Mouse (Mus musculus) erythroblast, adult 5-6 weeks (primary cell): ENCODE data around the gene Enpp6. TPM values are rescaled to one million over a fixed set of nuclear protein-coding genes. Genes with fewer than 3 reads are reported as not detected.

Experiments used
- ATAC-seq: replicated peaks from 2 replicates; pipeline ENCODE4 v1.8.0; 2016; ENCODE audit warnings: moderate number of reproducible peaks, mild to moderate bottlenecking, moderate TSS enrichment, inconsistent platforms; ENCODE audit not compliant: poor library complexity, low FRiP score, severe bottlenecking
- total RNA-seq, 2 experiments: library from RNA; stranded (forward) in 1 of 2; stranded (reverse) in 1 of 2; fragments of 150-400 nt in 1 of 2; fragments of 200-764, 138-1000 nt in 1 of 2; gene quantifications; 2 replicates each; pipeline versions ENCODE4 v1.2.3 to v1.2.4; 2015 to 2017; ENCODE audit warnings: low replicate concordance in 2 of 2

Gene Enpp6
- total RNA-seq (2015; ENCODE audit: low replicate concordance), result 1.5 TPM in 1 of 2 replicates, not detected in the other
- 3.1 TPM in 1 of 2 replicates, not detected in the other for total RNA-seq (2017; ENCODE audit: low replicate concordance)

DNA sequence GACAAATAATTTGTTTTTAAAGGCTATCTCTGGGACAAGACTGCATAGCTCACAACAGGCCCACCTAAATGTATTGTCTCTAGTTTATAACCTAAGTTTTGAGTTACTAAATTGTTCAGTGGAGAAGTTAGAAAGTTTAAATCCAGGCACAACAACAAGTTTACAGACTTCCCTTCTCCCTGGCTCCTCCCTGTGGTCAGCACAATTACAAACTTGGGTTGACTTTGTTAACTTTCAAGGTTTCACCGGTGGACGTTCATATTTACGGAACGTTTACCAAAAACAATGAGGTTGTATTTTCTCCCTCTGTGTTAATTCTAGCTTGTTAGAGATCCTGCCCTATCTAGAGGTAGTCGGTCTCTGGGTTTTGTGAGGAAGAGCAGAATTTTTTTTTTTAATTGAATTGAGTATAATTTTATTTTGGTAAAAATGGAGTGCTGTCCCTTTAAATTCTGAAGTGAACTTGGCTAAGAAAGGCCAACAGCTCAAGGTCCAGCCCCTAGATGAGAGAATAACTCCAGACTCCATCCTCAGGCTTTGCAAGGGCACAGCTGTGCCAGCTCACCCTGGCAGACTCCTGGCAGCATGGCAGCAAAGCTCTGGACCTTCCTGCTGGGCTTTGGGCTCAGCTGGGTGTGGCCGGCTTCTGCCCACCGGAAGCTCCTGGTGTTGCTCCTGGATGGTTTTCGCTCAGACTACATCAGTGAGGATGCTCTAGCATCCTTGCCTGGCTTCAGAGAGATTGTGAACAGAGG lies at the start of gene Enpp6:
TSS of gene Enpp6 (plus strand) at position 502 of the 755 bp plus-strand sequence.
- no peak for ATAC-seq

DNA sequence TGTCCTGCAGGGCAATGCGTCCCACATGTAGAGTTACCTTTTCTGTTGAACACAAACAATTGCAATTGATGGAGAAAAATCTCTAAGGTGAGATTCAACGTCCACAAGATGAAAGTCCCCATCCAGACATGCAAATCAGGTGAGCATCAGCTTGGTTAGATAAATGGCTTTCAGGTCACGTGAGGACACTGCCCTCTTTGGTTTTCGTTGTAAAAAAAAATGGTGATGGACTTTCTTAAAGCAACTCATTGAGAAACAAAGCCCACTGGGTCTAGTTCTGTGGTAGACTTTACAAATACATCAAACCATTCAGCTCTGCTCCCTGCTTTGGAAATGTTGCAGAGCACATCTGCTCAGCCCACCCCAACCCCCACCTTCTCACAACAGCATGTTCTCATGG lies 48.5 kb upstream of the Enpp6 start:
- no peak for ATAC-seq

DNA sequence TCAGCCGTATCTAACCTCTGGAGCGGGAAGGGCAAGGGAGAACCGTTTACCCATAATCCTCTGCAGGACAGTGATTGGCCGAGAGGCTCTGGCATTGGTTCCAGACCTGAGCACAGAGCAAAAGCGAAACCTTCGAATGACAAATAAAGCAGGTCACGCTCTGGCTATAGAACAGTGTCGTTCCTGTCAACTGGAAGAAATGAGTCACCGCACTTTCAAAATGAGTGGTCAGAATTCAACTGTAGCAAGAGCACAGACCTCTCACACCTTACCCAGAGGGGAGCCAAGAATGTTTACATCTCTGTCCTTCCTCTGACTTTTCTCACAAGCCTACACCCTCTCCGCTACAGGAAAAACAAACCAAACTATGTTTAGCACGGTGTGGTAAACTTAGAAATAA lies 45.4 kb upstream of the Enpp6 start:
- peak; percentile 80 for ATAC-seq

DNA sequence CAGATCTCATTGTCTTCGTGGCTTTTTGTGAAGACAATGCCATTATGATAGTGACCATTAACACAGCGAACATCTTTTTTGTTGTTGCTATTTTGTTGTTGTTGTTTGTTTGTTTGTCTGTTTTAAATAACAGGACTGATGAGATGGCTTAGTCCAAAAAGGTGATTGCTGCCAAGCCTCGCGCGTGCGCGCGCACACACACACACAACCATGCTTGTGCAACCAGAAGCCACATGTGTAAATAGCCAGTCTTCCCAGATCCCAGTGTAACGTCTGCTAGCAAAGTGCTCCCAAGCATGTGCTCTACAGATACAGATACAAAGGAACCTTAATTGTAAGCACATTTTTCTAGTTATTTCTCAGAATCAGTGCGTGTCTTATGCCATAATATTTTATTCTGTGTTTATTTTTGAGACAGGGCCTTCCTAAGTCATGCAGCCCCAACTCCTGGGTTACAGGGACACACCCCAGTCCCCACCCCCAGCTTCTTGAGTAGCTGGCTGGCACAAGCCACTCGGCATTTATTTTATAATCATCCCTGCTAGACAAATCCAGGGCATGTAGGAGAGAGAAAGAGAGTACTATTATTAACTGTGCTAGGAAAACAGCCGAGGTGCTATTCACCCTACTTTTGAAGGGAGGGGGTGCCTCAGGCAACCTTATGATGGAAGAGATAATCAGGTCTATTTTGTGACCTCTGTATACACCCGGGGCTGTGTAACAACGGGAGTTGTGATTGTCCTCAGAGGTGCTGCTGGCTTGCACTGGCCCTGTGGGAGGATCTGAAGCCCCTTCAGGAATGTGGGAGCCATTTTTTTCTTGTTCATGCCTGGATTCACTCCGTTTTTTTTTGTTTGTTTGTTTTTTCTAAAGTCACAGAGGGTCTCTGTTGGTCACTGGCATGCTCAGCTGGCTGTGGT lies 44.7 kb upstream of the Enpp6 start:
- no peak for ATAC-seq

DNA sequence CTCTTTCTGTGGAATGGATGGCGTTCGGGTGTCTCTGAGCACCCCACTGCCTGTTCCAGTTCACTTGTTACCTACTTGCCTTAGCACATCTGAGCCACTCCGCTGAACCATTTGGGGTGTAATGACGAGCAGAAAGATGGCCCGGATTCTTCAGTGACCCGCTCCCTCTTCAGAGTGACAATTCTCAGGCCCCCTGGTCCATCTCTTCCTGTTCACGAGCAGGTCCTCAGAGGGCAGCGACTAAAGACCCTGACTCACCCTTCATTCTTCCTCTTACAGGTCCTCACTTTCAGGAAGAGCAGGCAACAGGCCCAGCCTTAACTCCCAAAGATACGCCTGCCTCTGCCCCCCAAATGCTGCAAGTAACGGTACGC lies 44.0 kb upstream of the Enpp6 start:
- ATAC-seq, result no peak

DNA sequence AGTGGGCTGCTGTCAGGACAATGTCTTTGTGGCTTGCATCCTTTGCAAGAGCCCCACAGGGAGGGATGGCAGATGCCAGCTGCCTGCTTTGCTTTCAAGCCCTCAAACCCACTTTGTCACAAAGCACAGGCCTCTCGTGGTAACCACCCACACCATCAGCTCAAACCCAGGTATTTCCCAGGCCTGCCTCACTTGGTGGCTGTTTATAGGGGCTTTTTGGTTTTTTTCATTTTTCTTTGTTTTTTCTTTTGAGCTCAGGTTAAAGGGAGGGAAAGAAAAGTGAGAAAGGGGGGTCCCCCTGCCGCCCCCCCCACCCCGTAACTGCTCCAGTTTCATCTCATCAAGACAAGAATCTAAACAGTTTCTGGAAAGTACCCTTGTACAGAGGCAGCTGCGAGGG lies 43.4 kb upstream of the Enpp6 start:
- no peak for ATAC-seq

DNA sequence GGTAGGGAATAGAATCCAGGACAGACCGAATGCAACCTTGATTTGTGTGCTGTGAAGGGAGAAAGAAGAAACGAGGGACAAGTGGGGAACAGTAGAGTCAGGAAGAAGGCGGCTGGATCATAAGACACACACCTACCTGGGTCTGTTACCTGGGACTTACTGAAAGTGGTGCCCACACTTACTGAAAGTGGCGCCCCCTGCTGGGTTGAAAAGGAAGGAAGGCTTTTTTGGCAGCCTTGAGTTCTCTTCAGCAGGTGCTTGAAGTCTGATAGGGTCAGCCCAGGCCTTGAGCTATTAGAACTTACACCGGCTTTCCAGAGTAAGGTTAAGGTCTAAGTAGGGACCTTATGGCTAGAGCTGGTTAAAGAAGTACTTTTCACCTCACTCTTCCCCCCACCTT lies 40.5 kb upstream of the Enpp6 start:
- no peak for ATAC-seq

DNA sequence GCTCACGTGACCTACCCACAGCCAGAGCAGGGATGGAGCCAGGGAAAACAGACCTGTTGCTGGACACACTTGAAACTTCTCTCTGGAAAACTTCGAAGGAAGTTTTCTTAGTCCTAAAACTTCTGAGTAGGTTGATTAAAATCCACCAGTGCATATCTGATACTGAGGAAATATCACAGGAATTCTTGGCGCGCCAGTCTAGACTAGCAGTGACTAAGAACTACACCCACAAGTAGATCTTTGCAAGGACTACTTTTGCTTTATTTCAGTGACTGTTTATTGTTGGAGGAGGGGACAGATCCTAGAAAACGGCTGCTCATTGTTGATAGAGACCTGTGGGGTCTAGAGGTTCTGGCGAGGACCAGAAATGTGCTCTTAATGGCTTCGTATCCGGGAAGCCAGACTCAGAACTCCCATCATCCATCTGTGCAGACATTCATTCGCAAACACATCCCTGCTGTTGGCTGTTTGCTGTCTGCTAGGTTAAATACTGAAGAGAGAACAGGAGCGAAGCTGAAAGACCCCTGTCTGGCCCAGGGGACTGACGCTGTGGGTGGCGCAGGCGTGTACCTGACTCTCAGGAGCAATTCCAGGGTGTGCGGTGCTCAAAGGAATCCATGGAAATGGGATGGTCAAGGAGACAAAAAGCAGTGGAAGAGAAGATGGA lies 38.5 kb upstream of the Enpp6 start:
- no peak for ATAC-seq

DNA sequence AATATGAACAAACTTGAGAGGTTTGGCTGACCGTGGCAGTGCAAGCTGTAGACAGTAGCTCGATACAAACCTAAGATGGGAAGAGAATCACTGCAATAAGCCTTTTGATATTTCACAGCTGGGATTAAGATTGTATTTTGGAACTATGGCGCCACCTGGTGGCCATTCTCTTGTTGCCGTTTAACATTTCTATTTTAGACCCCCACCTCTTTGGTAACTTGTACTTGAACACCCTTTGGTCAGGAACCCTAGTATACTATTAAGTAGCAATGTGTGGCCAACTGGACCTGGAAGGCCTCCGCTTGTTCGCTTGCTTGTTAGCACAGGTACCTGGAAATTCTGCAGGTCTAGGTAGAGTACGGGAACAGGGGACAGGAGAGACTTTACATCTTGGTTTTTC lies 33.2 kb upstream of the Enpp6 start:
- ATAC-seq, result peak; percentile 72

DNA sequence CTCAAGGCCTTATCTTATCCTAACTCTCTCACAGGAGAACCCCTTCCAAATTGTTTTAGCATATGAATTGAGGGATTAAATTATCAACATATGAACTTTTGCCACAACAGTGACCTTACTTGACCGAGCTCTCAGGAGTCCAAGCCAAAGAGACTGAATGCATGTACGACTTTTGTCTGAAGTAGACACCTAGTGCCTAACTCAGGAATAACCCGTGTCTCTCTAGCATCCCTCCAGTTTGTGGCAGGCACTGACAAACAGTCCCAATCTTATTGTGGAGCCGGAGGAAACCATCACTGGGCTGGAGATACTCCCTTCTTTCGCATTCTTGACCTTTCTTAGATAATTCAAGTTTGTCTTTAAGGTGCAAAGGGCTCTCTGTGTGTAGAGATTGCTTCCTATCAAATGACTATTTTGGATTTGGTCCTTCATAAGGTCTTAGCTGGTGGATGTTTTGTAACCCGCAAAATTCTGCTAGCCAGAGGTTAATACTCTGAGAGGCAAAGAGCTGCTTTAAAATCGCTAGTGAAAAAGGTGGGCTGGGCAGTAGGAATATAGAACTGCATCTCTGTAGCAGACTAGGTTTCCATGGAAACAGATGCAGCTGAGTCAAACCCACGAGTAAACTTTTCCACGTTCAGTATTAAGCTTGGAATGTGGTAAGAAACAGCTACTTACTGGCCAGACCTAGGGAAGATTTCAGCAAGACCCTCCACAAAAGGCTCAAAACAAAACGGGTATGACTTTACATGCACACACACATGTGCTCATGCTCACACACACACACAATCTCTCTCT lies 23.9 kb upstream of the Enpp6 start:
- ATAC-seq, result no peak

DNA sequence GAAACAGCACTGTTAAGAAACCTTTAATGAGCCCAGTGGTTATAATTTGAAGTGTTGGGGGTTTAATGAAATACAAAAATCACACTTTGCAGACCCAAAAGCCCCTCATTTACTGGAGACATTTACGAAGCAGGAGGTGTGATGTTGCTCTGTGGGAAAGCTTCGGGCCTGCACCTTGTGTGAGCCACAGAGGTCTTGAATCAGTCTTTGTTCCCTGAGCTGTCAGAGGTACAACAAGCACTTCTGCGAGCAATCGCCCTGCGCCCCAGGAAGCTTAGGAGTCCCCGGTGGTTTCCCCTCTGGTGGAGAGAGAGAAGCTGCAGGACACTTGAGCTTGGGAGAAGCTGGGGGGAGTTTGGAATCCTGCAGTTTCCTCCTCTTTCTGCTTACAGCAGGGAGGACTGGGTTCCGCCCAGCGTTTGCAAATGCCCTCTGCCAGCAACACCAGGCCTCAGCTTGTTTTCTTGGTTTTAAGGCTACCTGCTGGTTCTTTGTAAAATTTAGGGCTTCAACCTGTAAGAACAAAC lies 23.0 kb upstream of the Enpp6 start:
- ATAC-seq, result no peak

DNA sequence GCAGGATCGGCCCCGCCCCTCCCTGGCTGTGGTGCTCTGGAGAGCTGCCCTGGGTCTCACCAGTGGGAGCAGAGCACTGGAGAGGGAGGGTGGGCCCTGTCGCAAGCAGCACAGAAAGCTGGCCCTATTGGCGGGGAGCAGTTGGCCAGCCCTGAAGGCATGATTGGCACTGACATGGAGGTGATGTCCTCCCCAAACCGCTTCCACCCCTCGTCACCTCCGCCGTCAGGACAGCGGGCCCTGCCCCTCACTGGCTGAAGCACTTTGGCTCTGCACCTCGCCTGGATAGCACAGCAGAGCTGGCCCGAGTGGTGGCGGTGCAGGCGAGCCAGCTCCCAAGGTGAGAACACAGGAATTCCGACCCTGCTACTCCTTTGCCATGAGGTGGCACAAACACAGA lies 20.9 kb upstream of the Enpp6 start:
- no peak for ATAC-seq

DNA sequence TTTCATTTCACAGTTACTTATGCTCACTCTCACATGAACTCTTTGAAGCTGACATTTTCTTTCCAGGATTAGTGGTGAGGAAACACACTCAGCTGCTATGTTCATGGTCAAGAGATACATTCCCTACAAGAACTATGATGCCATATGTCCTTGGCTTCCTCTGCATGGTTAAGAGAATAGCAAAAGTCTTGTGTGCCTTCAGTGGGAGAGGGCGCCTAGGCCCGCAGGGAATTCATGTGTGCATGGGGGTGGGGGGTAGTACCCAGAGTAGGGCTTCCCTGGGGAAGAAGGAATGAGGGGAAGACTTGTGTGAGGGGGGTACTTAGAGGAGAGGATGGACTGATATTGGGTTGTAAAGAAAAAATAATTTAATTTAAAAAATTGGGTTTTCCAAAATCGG lies 18.0 kb upstream of the Enpp6 start:
- ATAC-seq, result no peak

DNA sequence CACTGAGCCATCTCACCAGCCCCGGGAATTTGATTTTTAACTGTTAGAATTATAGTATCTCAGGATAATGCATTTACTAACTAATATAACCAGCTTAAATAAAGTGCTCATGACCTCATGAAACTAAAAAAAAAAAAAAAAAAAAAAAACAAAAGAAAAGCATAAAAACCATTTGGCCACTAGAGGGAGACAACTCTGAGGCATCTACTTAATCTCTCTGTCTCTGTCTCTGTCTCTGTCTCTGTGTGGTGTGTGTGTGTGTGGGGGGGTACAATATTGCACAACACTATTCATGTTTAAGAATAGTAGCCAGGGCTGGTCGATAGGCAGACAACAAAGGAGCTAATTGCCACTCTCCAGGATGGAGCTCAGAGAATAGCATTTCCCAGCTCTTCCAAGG lies 17.3 kb upstream of the Enpp6 start:
- ATAC-seq, result no peak

DNA sequence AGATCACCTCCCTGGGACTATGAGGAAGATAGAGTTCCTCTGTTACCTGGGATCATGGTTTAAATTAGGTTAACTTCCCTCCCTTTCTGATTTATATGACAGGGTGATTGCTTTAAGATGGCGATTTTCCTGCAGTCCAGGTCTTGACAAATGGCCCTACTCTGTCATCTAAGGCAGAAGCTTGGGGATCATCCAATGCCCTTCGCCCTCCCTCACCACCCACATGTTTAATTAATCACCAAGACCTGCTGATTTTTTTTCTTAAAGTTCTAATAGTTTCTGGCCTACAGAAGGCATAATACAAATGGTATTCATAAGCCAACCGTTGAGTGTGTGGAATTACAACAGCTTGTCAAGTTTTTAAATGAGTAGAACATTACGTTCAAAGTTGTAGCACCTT lies 9.3 kb upstream of the Enpp6 start:
- ATAC-seq, result no peak

DNA sequence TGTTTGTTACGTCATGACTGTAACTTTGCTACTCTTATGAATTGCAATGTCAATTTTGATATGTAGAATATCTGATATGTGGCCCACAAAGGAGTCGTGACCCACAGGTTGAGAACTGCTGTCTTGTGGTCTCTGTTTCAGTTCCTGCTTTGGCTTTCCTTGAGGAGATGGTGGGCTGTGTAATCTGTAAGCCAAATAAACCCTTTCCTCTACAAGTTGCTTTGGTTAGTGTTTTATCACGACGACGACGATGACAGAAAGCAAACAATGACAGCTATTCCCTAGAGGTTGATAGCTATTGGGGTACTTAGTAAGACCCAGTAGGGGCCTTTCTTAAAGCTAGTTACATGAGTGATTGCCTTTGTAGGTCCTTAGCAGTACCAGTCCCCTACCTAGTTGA lies 4.5 kb upstream of the Enpp6 start:
- ATAC-seq, result no peak

DNA sequence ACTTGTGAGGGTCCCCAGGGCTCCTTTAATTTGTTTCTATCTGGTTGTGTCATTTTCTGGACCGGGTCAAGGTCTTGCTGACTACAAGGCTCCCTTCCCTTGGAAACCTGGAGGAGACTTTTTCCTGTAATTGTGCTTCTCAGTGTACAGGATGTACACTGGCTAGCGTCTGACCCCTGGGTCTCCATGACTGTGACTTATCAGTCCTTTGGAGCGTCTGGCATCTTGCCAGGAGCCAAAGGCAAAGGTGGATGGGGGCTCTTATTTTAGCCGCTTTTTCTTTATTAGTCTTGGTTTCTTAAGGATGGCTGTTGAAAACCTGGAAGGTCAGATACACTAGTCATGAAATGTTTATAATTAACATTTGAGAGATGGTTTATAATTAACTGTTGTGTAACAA lies 3.9 kb upstream of the Enpp6 start:
- no peak for ATAC-seq

DNA sequence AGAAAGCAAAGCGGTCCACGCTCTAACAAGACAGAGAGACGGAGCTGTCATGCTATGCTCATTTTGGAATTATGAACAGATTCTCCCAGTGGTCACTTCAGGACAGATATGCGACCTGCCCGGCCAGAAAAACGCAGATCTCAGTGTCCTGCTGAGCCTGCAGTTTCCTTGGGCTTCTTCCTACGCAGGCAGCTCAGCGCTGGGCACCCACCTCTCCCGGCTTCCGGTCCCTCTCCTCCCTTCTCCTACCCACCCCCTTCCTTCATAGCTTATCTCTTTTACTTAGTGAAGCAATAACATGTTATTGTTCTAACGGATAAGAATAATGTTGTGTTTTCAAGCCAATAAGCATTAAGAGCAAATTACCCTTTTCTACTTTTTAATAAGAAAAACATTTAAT lies 2.0 kb upstream of the Enpp6 start:
- no peak for ATAC-seq

DNA sequence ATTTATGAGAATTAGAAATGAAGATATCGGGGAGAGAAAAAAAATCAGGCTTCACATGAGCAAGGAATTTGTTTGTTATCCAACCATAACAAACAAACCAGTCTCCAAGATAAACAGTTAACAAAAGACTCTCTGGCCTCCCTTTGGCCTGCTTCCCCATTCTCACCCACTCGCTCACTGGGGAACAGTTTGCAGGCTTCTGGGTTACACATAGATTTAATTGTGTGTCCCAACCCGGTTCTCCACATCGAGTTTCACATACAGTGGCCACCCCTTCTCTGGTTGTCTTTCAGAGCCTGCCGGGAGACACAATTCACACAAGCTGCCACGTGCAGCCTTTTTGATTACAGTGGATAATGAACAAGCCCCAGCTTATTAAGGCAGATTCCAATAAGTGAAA lies 1.7 kb downstream of the Enpp6 start:
- ATAC-seq, result no peak

DNA sequence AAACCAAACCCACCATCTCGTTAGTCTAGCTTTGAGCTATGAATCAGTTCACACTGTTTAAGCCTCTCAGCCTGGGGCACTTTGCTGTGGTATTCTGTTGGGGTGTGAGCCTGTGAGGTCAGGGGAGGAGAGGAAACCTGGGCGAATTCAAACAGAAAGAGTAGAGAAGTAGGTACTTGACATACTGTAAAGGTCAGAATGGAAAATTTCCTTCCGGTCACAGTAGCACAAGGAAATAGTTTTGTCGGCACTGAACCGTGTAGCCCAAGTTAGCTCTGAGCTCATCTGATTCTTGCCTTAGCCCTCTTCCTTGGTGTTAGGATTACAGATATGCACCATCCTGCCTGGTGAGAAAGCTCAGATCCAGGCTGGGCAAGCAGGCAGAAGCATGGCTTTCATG lies 4.4 kb downstream of the Enpp6 start:
- no peak for ATAC-seq
